Mouse (Mus musculus) midbrain, embryonic 16.5 days (tissue): Measurements from ENCODE around the gene Ttc38. TPM values are rescaled to one million over a fixed set of nuclear protein-coding genes. Genes with fewer than 3 reads are reported as not detected.

Source experiments
- ATAC-seq: fragments of 200-750 bp; cut with Nextera tagmentation; 2 replicates; pipeline ENCODE4 v1.8.0; 2017; ENCODE audit warnings: moderate TSS enrichment
- H3K27ac ChIP-seq: fragments of 300-500 bp; sonication (generic); 2 replicates; pipeline ENCODE4 v1.5.1; 2014; ENCODE audit warnings: mild to moderate bottlenecking, low read length, mixed read lengths
- H3K27me3 ChIP-seq: fragments of 300-500 bp; sonication (generic); 2 replicates; pipeline ENCODE4 v1.6.1; 2014; ENCODE audit warnings: low read depth, low read length, mixed read lengths; ENCODE audit not compliant: control insufficient read depth, insufficient read depth
- H3K36me3 ChIP-seq: fragments of 300-500 bp; sonication (generic); 2 replicates; pipeline ENCODE4 v1.6.1; 2014; ENCODE audit warnings: mild to moderate bottlenecking, low read length, moderate library complexity, mixed read lengths; ENCODE audit not compliant: control insufficient read depth, insufficient read depth
- H3K4me1 ChIP-seq: fragments of 300-500 bp; sonication (generic); 2 replicates; pipeline ENCODE4 v1.6.1; 2014; ENCODE audit warnings: mild to moderate bottlenecking, low read length, mixed read lengths; ENCODE audit not compliant: control insufficient read depth, insufficient read depth
- H3K4me2 ChIP-seq: fragments of 300-500 bp; sonication (generic); 2 replicates; pipeline ENCODE4 v1.6.1; 2014; ENCODE audit warnings: mild to moderate bottlenecking, low read length, mixed read lengths
- H3K4me3 ChIP-seq: fragments of 300-500 bp; sonication (generic); 2 replicates; pipeline ENCODE4 v1.5.1; 2014; ENCODE audit warnings: low read depth, mild to moderate bottlenecking, low read length, moderate library complexity, mixed read lengths
- H3K9ac ChIP-seq: fragments of 300-500 bp; sonication (generic); 2 replicates; pipeline ENCODE4 v1.6.1; 2014; ENCODE audit warnings: low read depth, low read length, mixed read lengths
- H3K9me3 ChIP-seq: fragments of 300-500 bp; sonication (generic); replicated peaks from 2 replicates; pipeline ENCODE4 v1.6.1; 2014; ENCODE audit warnings: mild to moderate bottlenecking, low read length, mixed read lengths; ENCODE audit not compliant: control insufficient read depth, poor library complexity, severe bottlenecking
- WGBS: fragments of 180-500 bp; shearing (Covaris S2); extraction: QIAGEN DNeasy Blood & Tissue Kit; methylation state at CpG from one replicate; pipeline ENCODE4 v1.1.7; 2014; 5-methylcytosine and 5-hydroxymethylcytosine counted together
- polyA plus RNA-seq: library from polyadenylated mRNA; unstranded; fragments of >200 nt; fragmentation: Nextera tagmentation; extraction: Ambion mirVana; gene quantifications from 2 replicates; pipeline ENCODE4 v1.2.1, GENCODE M21; 2015

The Ttc38 gene
- 2.9 and 4.0 TPM in 2 replicates for polyA plus RNA-seq

DNA sequence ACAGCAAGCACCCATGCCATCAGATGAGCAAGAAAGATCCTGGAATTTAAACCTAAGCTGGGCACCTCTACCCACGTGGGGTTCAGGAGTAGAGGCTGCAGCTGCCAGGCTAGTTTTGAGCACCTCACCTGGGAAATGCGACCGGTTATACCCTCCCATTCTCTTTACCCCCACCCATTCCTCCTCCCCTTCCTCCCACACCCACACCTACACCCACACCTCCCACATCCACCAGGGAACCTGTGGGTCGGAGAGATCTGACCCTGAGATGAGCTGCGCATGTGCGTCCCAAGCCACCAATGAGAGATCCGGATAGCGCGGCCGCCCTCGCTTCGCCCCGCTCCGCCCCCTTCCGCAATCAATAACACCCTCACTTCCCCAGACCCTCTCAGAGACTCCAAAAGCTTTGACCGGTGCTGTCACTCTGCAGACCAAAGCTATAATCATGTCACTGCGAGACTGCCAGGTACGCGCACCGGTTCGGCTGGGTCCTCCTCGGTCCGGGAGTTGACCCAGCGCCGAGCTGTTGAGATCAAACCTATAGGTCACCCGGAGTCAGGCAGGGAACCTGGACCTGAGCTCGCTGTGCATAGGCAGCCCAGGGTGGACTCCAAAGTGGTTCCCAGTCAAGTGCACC, at the start of gene Ttc38:
Gene Ttc38 (plus strand): TSS at position 353 of the 637 bp plus-strand sequence.
- peak; percentile 94 for ATAC-seq
- Histone ChIP-seq H3K9me3 (no peaks in the 10 kb centered on the region), H3K4me1 (peaks cover 6% of the 10 kb centered on the region; the same call in 1 of the 2 replicates), H3K27me3 (no peaks in the 10 kb centered on the region), H3K27ac (no peak within 1 kb of the TSS), H3K4me3 (peak within 1 kb of the TSS; percentile 53), H3K36me3 (peaks cover 2% of the 10 kb centered on the region; the same call in 1 of the 2 replicates), H3K9ac (peak within 1 kb of the TSS; percentile 58), H3K4me2 (peak within 1 kb of the TSS; percentile 63)
- under 1% methylated on average over 27 of the region's 27 CpGs for WGBS

DNA sequence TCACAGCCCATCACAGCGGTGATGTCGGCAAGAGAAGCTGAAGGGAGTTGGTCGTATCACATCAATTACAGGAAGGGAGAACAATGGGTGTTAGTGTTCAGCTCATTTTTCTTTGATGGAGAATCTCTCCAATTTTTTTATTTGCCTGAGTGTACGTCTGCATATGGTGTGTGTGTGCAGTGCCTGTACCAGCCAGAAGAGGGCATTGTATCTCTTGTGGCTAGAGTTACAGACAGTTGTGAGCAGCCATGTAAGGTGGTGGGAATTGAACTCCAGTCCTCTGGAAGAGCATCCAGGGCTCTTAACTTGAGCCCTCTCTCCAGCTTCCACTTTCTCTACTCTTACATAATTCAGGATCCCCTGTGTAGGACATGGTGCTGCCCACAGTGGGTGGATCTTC, 49.0 kb upstream of the Ttc38 start:
- Histone ChIP-seq H3K4me1 (no peaks in the 10 kb centered on the region), H3K27ac (no peak overlapping the region), H3K36me3 (no peaks in the 10 kb centered on the region), H3K4me3 (no peak overlapping the region), H3K9me3 (no peaks in the 10 kb centered on the region), H3K4me2 (no peak overlapping the region), H3K9ac (no peak overlapping the region), H3K27me3 (no peaks in the 10 kb centered on the region)
- ATAC-seq = no peak
- 91% methylated on average over 4 of the region's 4 CpGs for WGBS

DNA sequence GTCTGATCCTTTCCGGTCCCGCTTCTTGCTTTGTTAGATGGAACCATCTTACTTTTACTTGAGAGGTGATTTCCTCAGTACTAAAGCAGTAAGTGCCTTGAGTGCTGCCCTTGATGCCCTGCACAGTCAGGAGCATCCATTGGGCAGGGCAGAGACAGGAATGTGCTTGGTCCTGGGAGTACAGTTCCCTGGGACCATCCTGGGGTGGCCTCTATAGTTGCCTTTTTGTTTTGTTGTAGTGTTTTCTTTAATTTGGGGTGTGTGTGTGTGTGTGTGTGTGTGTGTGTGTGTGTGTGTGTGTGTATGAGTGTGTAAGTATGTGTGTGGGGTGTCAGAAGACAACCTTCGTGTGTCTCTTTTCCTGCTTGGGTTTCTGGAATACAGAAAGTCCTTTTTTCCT, 47.8 kb upstream of the Ttc38 start:
- 90% methylated on average over 3 of the region's 3 CpGs for WGBS

DNA sequence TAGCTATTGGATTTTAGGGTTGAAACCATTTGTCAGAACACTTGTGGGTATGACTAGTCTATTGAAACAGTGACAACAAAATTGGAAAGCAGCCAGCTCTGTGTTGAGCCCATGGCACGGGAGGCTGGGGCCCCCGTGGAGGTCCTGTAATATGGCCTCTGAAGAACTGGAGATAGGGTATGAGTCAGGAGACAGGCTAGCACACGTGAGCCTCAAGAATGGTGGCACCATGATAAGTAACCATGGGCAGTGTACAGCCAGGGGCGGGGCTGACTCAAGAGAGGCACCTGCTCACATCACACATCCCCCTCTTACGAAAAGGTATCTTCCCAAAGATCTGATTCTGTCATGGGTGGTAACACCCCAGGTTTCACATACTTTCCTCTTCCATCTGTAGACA, 45.4 kb upstream of the Ttc38 start:
- H3K4me2 ChIP-seq = no peak overlapping the region
- ATAC-seq = no peak
- no peaks in the 10 kb centered on the region for H3K36me3 ChIP-seq
- 79% methylated on average over 5 of the region's 5 CpGs for WGBS
- no peaks in the 10 kb centered on the region for H3K4me1 ChIP-seq
- no peaks in the 10 kb centered on the region for H3K27me3 ChIP-seq
- no peak overlapping the region for H3K9ac ChIP-seq
- no peaks in the 10 kb centered on the region for H3K9me3 ChIP-seq
- H3K27ac ChIP-seq = no peak overlapping the region
- no peak overlapping the region for H3K4me3 ChIP-seq

More for the DNA sequence above, 47.8 kb upstream of the Ttc38 start:
- Histone ChIP-seq H3K4me3 (no peak overlapping the region), H3K9ac (no peak overlapping the region), H3K4me2 (no peak overlapping the region), H3K9me3 (no peaks in the 10 kb centered on the region), H3K27ac (no peak overlapping the region), H3K27me3 (no peaks in the 10 kb centered on the region), H3K4me1 (no peaks in the 10 kb centered on the region), H3K36me3 (no peaks in the 10 kb centered on the region)
- no peak for ATAC-seq

DNA sequence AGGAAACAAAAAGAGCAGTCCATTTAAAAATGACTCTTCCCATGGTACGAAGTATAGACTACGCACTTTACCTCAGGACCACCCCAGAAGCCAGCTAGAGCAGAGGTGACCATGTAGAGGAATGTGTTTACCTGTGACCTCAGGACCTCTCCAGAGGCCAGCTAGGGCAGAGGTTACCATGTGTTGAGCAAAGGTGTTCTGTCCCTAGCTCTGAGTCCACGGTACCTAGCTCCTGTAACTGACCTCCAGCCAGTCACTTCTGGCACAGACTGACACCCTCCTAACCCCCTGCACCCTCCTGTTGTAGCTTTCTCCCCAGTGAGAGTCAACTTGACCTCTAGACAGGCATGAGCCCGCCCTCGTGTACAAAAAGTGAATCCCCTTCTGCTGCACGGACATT, 44.6 kb upstream of the Ttc38 start:
- Histone ChIP-seq H3K27ac (no peak overlapping the region), H3K9me3 (no peaks in the 10 kb centered on the region), H3K4me3 (no peak overlapping the region), H3K9ac (no peak overlapping the region), H3K4me2 (no peak overlapping the region), H3K36me3 (no peaks in the 10 kb centered on the region), H3K27me3 (no peaks in the 10 kb centered on the region), H3K4me1 (no peaks in the 10 kb centered on the region)
- WGBS = 91% methylated on average over 6 of the region's 6 CpGs
- no peak for ATAC-seq

DNA sequence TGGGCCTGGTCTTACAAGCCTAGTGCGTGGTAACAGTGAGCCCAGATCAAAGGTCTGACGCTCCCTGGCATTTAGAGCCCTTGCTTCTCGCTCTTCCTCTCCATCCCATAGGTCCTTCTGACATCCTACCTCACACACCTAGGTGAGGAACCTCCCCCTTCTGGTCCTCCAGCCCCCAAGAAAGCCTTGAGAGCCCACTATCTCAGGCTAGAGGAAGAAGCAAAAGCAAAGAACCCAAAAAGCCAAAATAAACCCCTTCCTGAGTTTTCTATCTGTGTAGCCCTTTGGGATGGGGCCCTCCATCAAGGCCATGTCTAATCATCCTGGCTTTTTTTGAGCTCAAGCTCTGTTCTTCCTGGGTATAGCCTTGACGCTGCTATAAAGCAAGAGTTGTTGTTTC, 44.1 kb upstream of the Ttc38 start:
- WGBS = 89% methylated on average over 4 of the region's 4 CpGs

DNA sequence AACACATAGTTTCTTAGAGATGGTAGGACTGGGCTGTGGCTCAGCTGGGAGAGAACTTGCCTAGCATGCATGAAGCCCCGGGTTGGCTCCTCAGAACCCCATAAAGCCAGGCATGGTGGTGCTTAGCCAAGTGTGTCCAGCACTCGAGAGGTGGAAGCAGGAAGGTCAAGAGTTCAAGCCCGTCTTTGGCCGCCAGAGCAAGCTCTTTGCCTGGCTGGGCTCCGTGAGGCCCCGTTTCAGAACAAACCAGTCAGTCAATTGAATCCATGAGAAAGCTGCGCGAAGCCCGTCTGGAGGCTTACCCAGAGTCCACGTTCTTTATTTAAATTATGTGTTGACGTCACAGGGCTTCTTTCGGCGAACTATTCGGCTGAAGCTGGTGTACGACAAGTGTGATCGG, 43.5 kb upstream of the Ttc38 start:
- H3K9ac ChIP-seq = no peak overlapping the region
- no peak for ATAC-seq
- H3K4me1 ChIP-seq = no peaks in the 10 kb centered on the region
- no peak overlapping the region for H3K27ac ChIP-seq
- no peaks in the 10 kb centered on the region for H3K36me3 ChIP-seq
- H3K4me3 ChIP-seq = no peak overlapping the region
- no peaks in the 10 kb centered on the region for H3K9me3 ChIP-seq
- no peak overlapping the region for H3K4me2 ChIP-seq
- WGBS = 75% methylated on average over 16 of the region's 16 CpGs
- no peaks in the 10 kb centered on the region for H3K27me3 ChIP-seq

More for the DNA sequence above, 44.1 kb upstream of the Ttc38 start:
- Histone ChIP-seq H3K27me3 (no peaks in the 10 kb centered on the region), H3K9ac (no peak overlapping the region), H3K9me3 (no peaks in the 10 kb centered on the region), H3K4me1 (no peaks in the 10 kb centered on the region), H3K4me3 (no peak overlapping the region), H3K4me2 (no peak overlapping the region), H3K36me3 (no peaks in the 10 kb centered on the region), H3K27ac (no peak overlapping the region)
- ATAC-seq = no peak

DNA sequence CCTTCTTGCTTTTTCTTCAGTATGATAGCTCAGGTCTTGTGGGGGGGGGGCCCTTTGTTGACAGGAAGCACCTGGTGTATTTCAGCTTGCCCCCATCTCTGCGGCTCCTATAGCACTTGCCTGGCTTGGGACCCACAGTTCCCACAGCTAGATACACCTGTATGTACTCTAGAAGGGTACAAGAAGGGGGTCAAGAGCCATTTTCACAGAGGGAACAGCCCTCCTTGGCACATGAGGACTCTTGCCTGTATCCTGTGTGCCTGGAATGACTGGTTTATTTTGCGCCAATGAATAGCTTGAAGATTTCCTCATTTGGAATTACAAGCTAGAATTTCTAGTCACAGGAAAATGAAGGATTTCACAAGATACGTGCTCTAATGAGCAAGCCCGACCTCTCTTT, 40.7 kb upstream of the Ttc38 start:
- H3K27ac ChIP-seq = no peak overlapping the region
- no peaks in the 10 kb centered on the region for H3K27me3 ChIP-seq
- ATAC-seq = no peak
- H3K9ac ChIP-seq = no peak overlapping the region
- no peak overlapping the region for H3K4me2 ChIP-seq
- H3K36me3 ChIP-seq = no peaks in the 10 kb centered on the region
- H3K4me3 ChIP-seq = no peak overlapping the region
- 87% methylated on average over 4 of the region's 4 CpGs for WGBS
- no peaks in the 10 kb centered on the region for H3K9me3 ChIP-seq
- no peaks in the 10 kb centered on the region for H3K4me1 ChIP-seq

DNA sequence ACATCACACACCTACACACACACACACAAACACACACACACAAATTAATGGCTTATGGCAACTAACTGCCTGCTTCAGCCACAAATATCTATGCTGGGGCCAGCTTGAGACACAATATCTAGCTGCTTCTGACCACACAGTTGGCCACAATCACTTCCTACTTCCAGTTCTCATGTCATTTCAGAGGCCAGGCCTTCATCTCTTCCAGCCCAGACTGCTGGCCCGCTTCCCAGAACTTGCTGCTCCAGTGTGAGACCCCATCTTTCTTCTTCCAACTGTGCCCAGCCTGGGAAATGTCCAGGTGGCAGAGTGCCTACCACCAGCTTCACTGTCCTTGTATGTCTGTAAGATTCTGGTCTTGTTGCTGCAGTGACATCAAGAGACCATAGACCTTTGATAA, 39.3 kb upstream of the Ttc38 start:
- H3K9me3 ChIP-seq = no peaks in the 10 kb centered on the region
- H3K36me3 ChIP-seq = no peaks in the 10 kb centered on the region
- H3K4me3 ChIP-seq = no peak overlapping the region
- H3K4me1 ChIP-seq = no peaks in the 10 kb centered on the region
- no peak overlapping the region for H3K27ac ChIP-seq
- no peak overlapping the region for H3K9ac ChIP-seq
- no peak overlapping the region for H3K4me2 ChIP-seq
- no peak for ATAC-seq
- H3K27me3 ChIP-seq = no peaks in the 10 kb centered on the region
- WGBS = 73% methylated on average over 1 of the region's 1 CpGs
